Comparison of ENCODE assay signal across 9 mouse cellular contexts in the genomic region with DNA sequence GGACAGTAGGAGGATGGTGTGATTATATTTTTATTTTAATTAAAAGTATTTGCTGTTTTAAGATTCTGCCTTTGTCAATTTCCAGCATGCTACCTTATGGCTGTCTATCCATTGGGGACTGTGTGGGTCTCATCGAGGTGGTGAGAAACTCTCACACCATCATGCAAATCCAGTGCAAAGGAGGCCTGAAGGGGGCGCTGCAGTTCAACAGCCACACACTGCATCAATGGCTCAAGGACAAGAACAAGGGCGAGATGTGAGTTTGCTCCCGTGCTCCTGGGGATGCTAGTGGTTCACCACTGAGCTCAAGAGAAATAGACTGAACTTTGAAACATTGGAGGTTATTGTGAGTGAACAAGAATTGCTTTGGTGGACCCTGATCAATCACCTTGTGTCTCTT. TPM values are rescaled to one million over a fixed set of nuclear protein-coding genes. Genes with fewer than 3 reads are reported as not detected.
DNase-seq lines count a peak whose midpoint lies in the region; ATAC-seq lines count a peak whose summit lies in the region.
"Had no signal": no experiment of that assay in that cellular context is flagged by ENCODE, and none has a peak within 500 bp of the region (broad histone marks: within the 10 kb centered on the region; RNA-seq: fewer than 3 reads in every experiment).

No protein-coding gene starts in this region.

- no peaks in the 10 kb centered on the region for H3K27me3 ChIP-seq in hindbrain, embryonic 10.5 days (ENCODE audit: insufficient read depth, poor library complexity, severe bottlenecking)
- no peaks in the 10 kb centered on the region for H3K27me3 ChIP-seq in hindbrain, embryonic 12.5 days
- H3K27me3 ChIP-seq: lung, embryonic 15.5 days had no signal

- no peak overlapping the region for H3K4me3 ChIP-seq in hindbrain, embryonic 10.5 days
- no peak overlapping the region for H3K4me3 ChIP-seq in hindbrain, embryonic 12.5 days
- H3K4me3 ChIP-seq: lung, embryonic 15.5 days had no signal

- no peak overlapping the region for H3K9ac ChIP-seq in hindbrain, embryonic 12.5 days
- H3K9ac ChIP-seq: lung, embryonic 15.5 days had no signal

- H3K4me1 ChIP-seq in hindbrain, embryonic 10.5 days (replicated peaks) = no peaks in the 10 kb centered on the region
- H3K4me1 ChIP-seq in hindbrain, embryonic 12.5 days = no peaks in the 10 kb centered on the region
- H3K4me1 ChIP-seq: lung, embryonic 15.5 days had no signal

- H3K27ac ChIP-seq in hindbrain, embryonic 10.5 days = no peak overlapping the region
- no peak overlapping the region for H3K27ac ChIP-seq in hindbrain, embryonic 12.5 days
- H3K27ac ChIP-seq: lung, embryonic 15.5 days had no signal

- peaks cover 95% of the 10 kb centered on the region for H3K36me3 ChIP-seq in hindbrain, embryonic 10.5 days
- peaks cover 75% of the 10 kb centered on the region for H3K36me3 ChIP-seq in hindbrain, embryonic 12.5 days

- no peak overlapping the region for H3K4me2 ChIP-seq in hindbrain, embryonic 12.5 days (replicated peaks)
- H3K4me2 ChIP-seq: lung, embryonic 15.5 days had no signal

- WGBS in hindbrain, embryonic 10.5 days = 62% methylated on average over 4 of the region's 4 CpGs
- 71% methylated on average over 4 of the region's 4 CpGs for WGBS in hindbrain, embryonic 12.5 days

- no peak for ATAC-seq in hindbrain, embryonic 12.5 days (ENCODE audit: low FRiP score)
- no peak for ATAC-seq in erythroid progenitor cell, adult 5-6 weeks (replicated peaks; ENCODE audit: low FRiP score, poor library complexity, severe bottlenecking)

- H3K9me3 ChIP-seq in hindbrain, embryonic 10.5 days = no peaks in the 10 kb centered on the region
- H3K9me3 ChIP-seq in hindbrain, embryonic 12.5 days (replicated peaks) = no peaks in the 10 kb centered on the region
- H3K9me3 ChIP-seq: lung, embryonic 15.5 days had no signal

- peak; percentile 45 for DNase-seq in hindbrain, embryonic 10.5 days (ENCODE audit: low spot score)
- peak; percentile 7 for DNase-seq in urinary bladder, postnatal 25 days (ENCODE audit: low spot score)
- DNase-seq in urinary bladder, postnatal 36 days (ENCODE audit: low spot score in 2 of 2) = no peak
- DNase-seq in c-Kit-positive CD71-positive TER-119-negative erythroid progenitor cells, embryonic 14.5 days (ENCODE audit: low read depth) = peak; percentile 34
- peak; percentile 57 for DNase-seq in kidney, postnatal 14 days
- DNase-seq in retina, embryonic 14.5 days (ENCODE audit: low spot score) = peak; percentile 55

RNA-seq across cellular contexts. Expression of gene Kcnmb3, which starts 32.3 kb away (rescaled TPM):
- not detected in 2 replicates for polyA plus RNA-seq in hindbrain, embryonic 10.5 days (2016; fragmentation: Nextera tagmentation; extraction: Ambion mirVana)
- polyA plus RNA-seq in hindbrain, embryonic 12.5 days (2016; fragmentation: Nextera tagmentation; extraction: Ambion mirVana) = 0.12 and 0.13 TPM in 2 replicates
- not detected in 2 replicates for total RNA-seq in erythroid progenitor cell, adult 5-6 weeks (2015; ENCODE audit: low replicate concordance)
- total RNA-seq in erythroid progenitor cell, adult 5-6 weeks (2017; ENCODE audit: low replicate concordance) = not detected in 2 replicates
- polyA plus RNA-seq: lung, embryonic 15.5 days had no signal

RNA-seq across cellular contexts. Expression of gene Zfp639, which starts 50.3 kb away (rescaled TPM):
- polyA plus RNA-seq in hindbrain, embryonic 10.5 days (2016; fragmentation: Nextera tagmentation; extraction: Ambion mirVana) = 37.8 and 42.6 TPM in 2 replicates
- 40.9 and 43.9 TPM in 2 replicates for polyA plus RNA-seq in hindbrain, embryonic 12.5 days (2016; fragmentation: Nextera tagmentation; extraction: Ambion mirVana)
- total RNA-seq in erythroid progenitor cell, adult 5-6 weeks (2015; ENCODE audit: low replicate concordance) = 46.1 and 51.2 TPM in 2 replicates
- 12.1 and 18.3 TPM in 2 replicates for total RNA-seq in erythroid progenitor cell, adult 5-6 weeks (2017; ENCODE audit: low replicate concordance)

Comparison
In these comparisons a context has a peak if more than half of its experiments do, and no peak if none do; other contexts are left out.
1. DNase-seq: peak in hindbrain, embryonic 10.5 days (single experiment), urinary bladder, postnatal 25 days (single experiment), c-Kit-positive CD71-positive TER-119-negative erythroid progenitor cells, embryonic 14.5 days (single experiment), kidney, postnatal 14 days (single experiment) and retina, embryonic 14.5 days (single experiment); none in urinary bladder, postnatal 36 days (0 of 2).